Mouse (Mus musculus): Measurements from ENCODE around the gene Dynll1. TPM values are rescaled to one million over a fixed set of nuclear protein-coding genes. Genes with fewer than 3 reads are reported as not detected.

Gene Dynll1
- polyA plus RNA-seq, 2 experiments, result 152 to 642 TPM

DNA sequence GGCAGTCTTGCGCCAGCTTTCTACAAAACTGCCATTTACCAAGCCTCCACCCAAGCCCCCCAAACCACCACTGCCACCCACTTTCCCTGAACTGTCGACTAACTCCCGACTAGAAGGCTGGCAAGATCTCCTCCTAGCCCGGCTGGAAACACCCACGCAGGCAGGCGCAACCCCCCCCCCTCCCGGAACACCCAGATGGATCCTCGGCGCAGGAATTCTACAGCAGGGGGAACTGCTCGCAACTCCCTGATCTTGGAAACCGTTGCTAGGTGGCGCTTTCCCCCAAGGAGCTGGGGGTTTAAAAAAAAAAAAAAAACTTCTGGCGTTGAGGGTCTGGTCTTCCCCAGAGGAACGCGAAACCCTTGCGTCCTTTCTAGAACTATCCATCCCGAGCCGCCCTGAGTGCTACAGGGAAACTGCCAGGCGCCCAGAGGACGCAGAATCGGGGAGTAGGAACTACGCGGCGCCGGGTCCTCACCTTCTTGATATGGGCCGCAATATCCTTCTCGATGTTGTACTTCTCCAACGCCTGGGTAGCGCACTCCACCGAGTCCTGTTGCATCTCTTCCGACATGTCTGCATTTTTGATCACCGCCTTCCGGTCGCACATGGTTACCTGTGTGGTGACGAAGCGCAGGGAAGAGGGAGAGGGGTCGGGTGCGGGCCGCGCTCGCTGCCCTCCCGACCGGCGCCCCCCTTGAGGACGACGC, 609 bp downstream of the Dynll1 start:
- Histone ChIP-seq H3K9ac (replicated peaks) (peak overlapping the region; percentile 89), H3K4me3 (ENCODE audit: insufficient read depth in 1 of 2, low read depth in 2 of 2, low read length in 2 of 2) (peak overlapping the region; percentile 86 to 94), H3K36me3 (replicated peaks; ENCODE audit: control insufficient read depth, insufficient read depth, low read depth) (peaks cover 34% of the 10 kb centered on the region), H3K4me1 (replicated peaks; ENCODE audit: control insufficient read depth in 2 of 2, insufficient read depth in 2 of 2, low read length in 1 of 2) (peaks cover 25 to 41% of the 10 kb centered on the region in 2 experiments), H3K9me3 (ENCODE audit: control insufficient read depth, low read length) (no peaks in the 10 kb centered on the region), H3K27me3 (ENCODE audit: control insufficient read depth, insufficient read depth, low read length) (no peaks in the 10 kb centered on the region), H3K4me2 (ENCODE audit: low read depth) (peak overlapping the region; percentile 84), H3K27ac (peak overlapping the region; percentile 74)
- WGBS (ENCODE audit: insufficient replicate concordance), result under 1% methylated on average over 46 of the region's 46 CpGs
- no peak for DNase-seq (ENCODE audit: low read depth in 3 of 3, low spot score in 3 of 3)
- ATAC-seq (ENCODE audit: insufficient read depth), result peak; percentile 19
- TF ChIP-seq EP300 (IDR thresholded peaks at IDR 0.05; ENCODE audit: low read depth), result no peak
- TF ChIP-seq CTCF (IDR thresholded peaks at IDR 0.05; ENCODE audit: low read depth), result peak; percentile 32; the same call in 1 of the 2 replicates

DNA sequence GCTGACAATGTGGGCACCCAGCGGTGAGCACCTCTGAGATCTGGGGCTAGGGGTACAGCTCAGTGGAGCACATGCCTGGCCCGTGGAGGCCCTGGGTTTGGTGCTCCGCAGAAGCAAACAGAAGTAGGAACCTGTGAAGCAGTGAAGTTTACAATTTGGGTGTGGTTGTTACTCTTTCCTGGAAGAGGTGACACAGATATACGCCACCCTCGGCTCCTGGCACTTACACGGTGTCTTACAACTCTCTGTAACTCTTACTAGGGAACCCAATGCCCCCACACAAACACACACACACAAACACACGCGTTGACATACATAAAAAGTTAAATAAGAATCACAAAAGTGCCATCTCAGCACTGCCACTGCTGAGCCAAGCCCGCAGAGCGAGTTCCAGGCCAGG, 4.5 kb downstream of the Dynll1 start:
- TF ChIP-seq EP300 (IDR thresholded peaks at IDR 0.05; ENCODE audit: low read depth) (no peak), CTCF (IDR thresholded peaks at IDR 0.05; ENCODE audit: low read depth) (no peak)
- ATAC-seq (ENCODE audit: insufficient read depth) (no peak), DNase-seq (ENCODE audit: low read depth in 3 of 3, low spot score in 3 of 3) (no peak)
- Histone ChIP-seq H3K4me1 (replicated peaks; ENCODE audit: control insufficient read depth in 2 of 2, insufficient read depth in 2 of 2, low read length in 1 of 2) (peaks cover 17 to 33% of the 10 kb centered on the region in 2 experiments), H3K9me3 (ENCODE audit: control insufficient read depth, low read length) (no peaks in the 10 kb centered on the region), H3K4me3 (ENCODE audit: insufficient read depth in 1 of 2, low read depth in 2 of 2, low read length in 2 of 2) (no peak overlapping the region), H3K36me3 (replicated peaks; ENCODE audit: control insufficient read depth, insufficient read depth, low read depth) (peaks cover 38% of the 10 kb centered on the region), H3K9ac (replicated peaks) (peak overlapping the region; percentile 35; the same call in 1 of the 2 replicates), H3K27me3 (ENCODE audit: control insufficient read depth, insufficient read depth, low read length) (no peaks in the 10 kb centered on the region), H3K27ac (peak overlapping the region; percentile 59), H3K4me2 (ENCODE audit: low read depth) (peak overlapping the region; percentile 39)
- 50% methylated on average over 10 of the region's 10 CpGs for WGBS (ENCODE audit: insufficient replicate concordance)

DNA sequence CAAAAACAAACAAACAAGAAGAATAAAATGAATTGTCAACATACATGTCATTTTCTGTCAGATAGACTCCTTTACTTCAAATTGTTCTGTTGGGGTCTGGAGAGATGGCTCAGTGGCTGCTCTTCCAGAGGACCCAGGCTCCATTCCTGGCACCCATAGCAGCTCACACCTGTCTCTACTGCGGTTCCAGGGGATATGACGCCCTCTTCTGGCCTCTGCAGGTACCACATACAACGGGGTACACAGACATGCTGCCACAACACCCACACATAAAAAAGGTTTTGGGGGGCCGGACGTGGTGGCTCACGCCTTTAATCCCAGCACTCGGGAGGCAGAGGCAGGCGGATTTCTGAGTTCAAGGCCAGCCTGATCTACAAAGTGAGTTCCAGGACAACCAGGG, 6.6 kb downstream of the Dynll1 start:
- WGBS (ENCODE audit: insufficient replicate concordance), result 80% methylated on average over 8 of the region's 8 CpGs
- H3K4me1 ChIP-seq (replicated peaks; ENCODE audit: control insufficient read depth in 2 of 2, insufficient read depth in 2 of 2, low read length in 1 of 2), result peaks cover 12 to 27% of the 10 kb centered on the region in 2 experiments
- peaks cover 36% of the 10 kb centered on the region for H3K36me3 ChIP-seq (replicated peaks; ENCODE audit: control insufficient read depth, insufficient read depth, low read depth)
- no peaks in the 10 kb centered on the region for H3K27me3 ChIP-seq (ENCODE audit: control insufficient read depth, insufficient read depth, low read length)
- DNase-seq (ENCODE audit: low read depth in 3 of 3, low spot score in 3 of 3) (no peak), ATAC-seq (ENCODE audit: insufficient read depth) (no peak)
- no peak overlapping the region for H3K4me3 ChIP-seq (ENCODE audit: insufficient read depth in 1 of 2, low read depth in 2 of 2, low read length in 2 of 2)
- H3K4me2 ChIP-seq (ENCODE audit: low read depth), result no peak overlapping the region
- no peaks in the 10 kb centered on the region for H3K9me3 ChIP-seq (ENCODE audit: control insufficient read depth, low read length)
- TF ChIP-seq CTCF (IDR thresholded peaks at IDR 0.05; ENCODE audit: low read depth), result peak; percentile 69
- TF ChIP-seq EP300 (IDR thresholded peaks at IDR 0.05; ENCODE audit: low read depth), result no peak
- no peak overlapping the region for H3K27ac ChIP-seq
- no peak overlapping the region for H3K9ac ChIP-seq (replicated peaks)

DNA sequence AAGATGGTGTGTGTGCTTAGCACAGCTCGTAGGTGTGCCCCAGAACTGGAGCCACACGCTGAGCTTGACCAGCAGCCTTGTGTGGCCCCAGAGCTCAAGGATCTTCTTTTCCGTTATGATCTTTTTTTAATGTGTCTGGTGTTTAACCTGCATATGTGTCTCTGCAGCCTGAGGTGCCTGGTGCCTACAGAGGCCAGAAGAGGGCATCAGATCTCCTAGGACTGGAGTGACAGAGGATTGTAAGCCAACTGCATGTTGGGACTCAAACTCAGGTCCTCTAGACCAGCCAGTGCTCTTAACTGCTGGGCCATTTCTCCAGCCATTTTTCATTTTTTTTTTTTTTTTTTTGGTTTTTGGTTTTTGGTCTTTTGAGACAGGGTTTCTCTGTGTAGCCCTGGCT, 16.1 kb downstream of the Dynll1 start:
- no peak for ATAC-seq (ENCODE audit: insufficient read depth)

DNA sequence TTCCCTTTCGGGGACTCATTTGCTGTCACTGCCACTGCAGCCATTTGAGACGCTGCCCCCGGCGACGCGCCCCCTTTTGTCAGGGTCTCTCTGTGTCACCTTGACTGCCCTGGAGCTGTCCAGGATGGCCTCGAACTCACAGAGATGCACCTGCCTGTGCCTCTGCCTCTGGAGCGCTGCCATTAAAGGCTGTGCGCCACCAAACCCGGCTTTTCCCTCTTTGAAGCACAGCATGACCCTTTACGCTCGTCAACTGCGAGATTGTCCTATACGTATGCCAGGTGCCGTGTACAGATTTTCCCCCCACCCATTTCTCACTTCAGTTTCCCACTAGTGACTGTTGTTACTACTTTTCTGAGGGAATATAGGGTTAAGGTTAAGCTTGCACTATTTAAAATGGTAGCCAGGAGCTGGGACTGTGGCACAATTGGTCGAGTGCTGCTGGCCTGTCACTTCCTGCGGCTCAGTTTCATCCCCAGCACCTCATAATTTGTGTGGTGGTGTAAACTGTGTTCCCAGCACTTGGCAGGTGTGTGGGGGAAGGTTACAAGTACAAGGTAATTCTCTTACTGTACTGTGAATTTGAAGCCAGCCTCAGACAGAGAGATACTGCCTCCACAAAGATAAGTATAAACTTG, 20.6 kb downstream of the Dynll1 start:
- peak overlapping the region; percentile 66 to 96 for H3K4me3 ChIP-seq (ENCODE audit: insufficient read depth in 1 of 2, low read depth in 2 of 2, low read length in 2 of 2)
- DNase-seq (ENCODE audit: low read depth in 3 of 3, low spot score in 3 of 3) (no peak), ATAC-seq (ENCODE audit: insufficient read depth) (peak; percentile 24)
- H3K36me3 ChIP-seq (replicated peaks; ENCODE audit: control insufficient read depth, insufficient read depth, low read depth), result peaks cover 9% of the 10 kb centered on the region
- H3K9me3 ChIP-seq (ENCODE audit: control insufficient read depth, low read length), result no peaks in the 10 kb centered on the region
- H3K4me1 ChIP-seq (replicated peaks; ENCODE audit: control insufficient read depth in 2 of 2, insufficient read depth in 2 of 2, low read length in 1 of 2), result peaks cover 6 to 13% of the 10 kb centered on the region in 2 experiments
- H3K27ac ChIP-seq, result peak overlapping the region; percentile 9
- peak overlapping the region; percentile 56 for H3K9ac ChIP-seq (replicated peaks)
- no peaks in the 10 kb centered on the region for H3K27me3 ChIP-seq (ENCODE audit: control insufficient read depth, insufficient read depth, low read length)
- peak overlapping the region; percentile 87 for H3K4me2 ChIP-seq (ENCODE audit: low read depth)
- no peak for TF ChIP-seq EP300 (IDR thresholded peaks at IDR 0.05; ENCODE audit: low read depth)
- no peak for TF ChIP-seq CTCF (IDR thresholded peaks at IDR 0.05; ENCODE audit: low read depth)
- 3% methylated on average over 17 of the region's 17 CpGs for WGBS (ENCODE audit: insufficient replicate concordance)

More for the DNA sequence above, 16.1 kb downstream of the Dynll1 start:
- peaks cover 3 to 6% of the 10 kb centered on the region in 2 experiments for H3K4me1 ChIP-seq (replicated peaks; ENCODE audit: control insufficient read depth in 2 of 2, insufficient read depth in 2 of 2, low read length in 1 of 2)
- TF ChIP-seq CTCF (IDR thresholded peaks at IDR 0.05; ENCODE audit: low read depth), result peak; percentile 72
- no peak for TF ChIP-seq EP300 (IDR thresholded peaks at IDR 0.05; ENCODE audit: low read depth)
- no peak overlapping the region for H3K9ac ChIP-seq (replicated peaks)
- no peak overlapping the region for H3K27ac ChIP-seq
- no peaks in the 10 kb centered on the region for H3K27me3 ChIP-seq (ENCODE audit: control insufficient read depth, insufficient read depth, low read length)
- H3K4me3 ChIP-seq (ENCODE audit: insufficient read depth in 1 of 2, low read depth in 2 of 2, low read length in 2 of 2), result no peak overlapping the region
- H3K4me2 ChIP-seq (ENCODE audit: low read depth), result no peak overlapping the region
- H3K36me3 ChIP-seq (replicated peaks; ENCODE audit: control insufficient read depth, insufficient read depth, low read depth), result peaks cover 24% of the 10 kb centered on the region
- H3K9me3 ChIP-seq (ENCODE audit: control insufficient read depth, low read length), result no peaks in the 10 kb centered on the region
- WGBS (ENCODE audit: insufficient replicate concordance), result 83% methylated on average over 3 of the region's 3 CpGs
- no peak for DNase-seq (ENCODE audit: low read depth in 3 of 3, low spot score in 3 of 3)

All from liver, embryonic 14.5 days (tissue).